Mouse (Mus musculus) liver (tissue): ENCODE measurements around the gene Itprip.

Experiments used
- DNase-seq: peaks from one replicate; pipeline ENCODE4 v3.0.0-alpha.2; 2020; ENCODE audit warnings: mixed read lengths

Itprip gene

GRCm38 (mm10) chr19:47919126-47919965 is at the start of gene Itprip, which contains the start of gene Cfap43:
Gene Itprip (minus strand): TSS chr19:47919299.
Gene Cfap43 (minus strand): TSS chr19:47919287.
- DNase-seq: peak; percentile 78

- DNase-seq: no peak
Measured at GRCm38 (mm10) chr19:47958181-47958580, 39.1 kb upstream of the Itprip start.

GRCm38 (mm10) chr19:47953169-47953568 is 34.1 kb upstream of the Itprip start:
- no peak for DNase-seq

GRCm38 (mm10) chr19:47950946-47951345 is 31.8 kb upstream of the Itprip start:
- no peak for DNase-seq

- no peak for DNase-seq
Measured at GRCm38 (mm10) chr19:47946821-47947465, 27.8 kb upstream of the Itprip start.

GRCm38 (mm10) chr19:47939361-47939760 is 20.3 kb upstream of the Itprip start:
- no peak for DNase-seq

GRCm38 (mm10) chr19:47937443-47938406 is 18.6 kb upstream of the Itprip start, which contains the start of gene Cfap58:
Gene Cfap58 (plus strand): TSS chr19:47937675.
- peak; percentile 68 for DNase-seq

- DNase-seq: no peak
Measured at GRCm38 (mm10) chr19:47936938-47937337, 17.8 kb upstream of the Itprip start.

GRCm38 (mm10) chr19:47936490-47936889 is 17.4 kb upstream of the Itprip start:
- no peak for DNase-seq

- DNase-seq: no peak
Measured at GRCm38 (mm10) chr19:47935530-47935929, 16.4 kb upstream of the Itprip start.

GRCm38 (mm10) chr19:47934636-47935238 is 15.6 kb upstream of the Itprip start:
- DNase-seq: no peak

GRCm38 (mm10) chr19:47934146-47934545 is 15.0 kb upstream of the Itprip start:
- no peak for DNase-seq

- DNase-seq: no peak
Measured at GRCm38 (mm10) chr19:47931982-47932638, 13.0 kb upstream of the Itprip start.

- no peak for DNase-seq
Measured at GRCm38 (mm10) chr19:47929043-47929442, 9.9 kb upstream of the Itprip start.

- DNase-seq: no peak
Measured at GRCm38 (mm10) chr19:47927032-47927431, 7.9 kb upstream of the Itprip start.

GRCm38 (mm10) chr19:47925819-47926218 is 6.7 kb upstream of the Itprip start:
- no peak for DNase-seq

GRCm38 (mm10) chr19:47919966-47920375 is 872 bp upstream of the Itprip start:
- DNase-seq: peak; percentile 24

- peak; percentile 20 for DNase-seq
Measured at GRCm38 (mm10) chr19:47918455-47919101, 521 bp downstream of the Itprip start.

GRCm38 (mm10) chr19:47918016-47918415 is 1.1 kb downstream of the Itprip start:
- no peak for DNase-seq

- DNase-seq: no peak
Measured at GRCm38 (mm10) chr19:47917396-47917795, 1.7 kb downstream of the Itprip start.

GRCm38 (mm10) chr19:47915251-47915650 is 3.8 kb downstream of the Itprip start:
- no peak for DNase-seq
